Mouse (Mus musculus) midbrain, postnatal 0 days (tissue): Measurements from ENCODE around the gene Shpk. TPM values are rescaled to one million over a fixed set of nuclear protein-coding genes. Genes with fewer than 3 reads are reported as not detected.
A peak's percentile ranks its signal among the peaks of the same experiment; 100 is the strongest.

Experiments used
- ATAC-seq: fragments of 200-750 bp; cut with Nextera tagmentation; 2 replicates; pipeline ENCODE4 v1.8.0; 2017; ENCODE audit warnings: moderate number of reproducible peaks, mild to moderate bottlenecking, moderate TSS enrichment, moderate library complexity; ENCODE audit not compliant: low FRiP score
- DNase-seq: peaks from one replicate; pipeline ENCODE4 v3.0.0-alpha.2; 2015; ENCODE audit warnings: low spot score
- H3K27ac ChIP-seq: fragments of 300-500 bp; sonication (generic); 2 replicates; pipeline ENCODE4 v1.5.1; 2014; ENCODE audit warnings: low read depth, mild to moderate bottlenecking, low read length, mixed read lengths
- H3K27me3 ChIP-seq: fragments of 300-500 bp; sonication (generic); 2 replicates; pipeline ENCODE4 v1.6.1; 2014; ENCODE audit warnings: low read length, control low read depth, mixed read lengths; ENCODE audit not compliant: insufficient read depth
- H3K36me3 ChIP-seq: fragments of 300-500 bp; sonication (generic); 2 replicates; pipeline ENCODE4 v1.6.1; 2014; ENCODE audit warnings: low read length, control low read depth, mixed read lengths; ENCODE audit not compliant: insufficient read depth
- H3K4me1 ChIP-seq: fragments of 300-500 bp; sonication (generic); 2 replicates; pipeline ENCODE4 v1.6.1; 2014; ENCODE audit warnings: mild to moderate bottlenecking, control low read depth, antibody characterized with exemption, low read length, mixed read lengths; ENCODE audit not compliant: insufficient read depth
- H3K4me2 ChIP-seq: fragments of 300-500 bp; sonication (generic); 2 replicates; pipeline ENCODE4 v1.6.1; 2014; ENCODE audit warnings: low read depth, mild to moderate bottlenecking, low read length, mixed read lengths; ENCODE audit not compliant: poor library complexity, severe bottlenecking
- H3K4me3 ChIP-seq: fragments of 300-500 bp; sonication (generic); 2 replicates; pipeline ENCODE4 v1.5.1; 2014; ENCODE audit warnings: low read depth, mild to moderate bottlenecking, low read length, moderate library complexity
- H3K9ac ChIP-seq: fragments of 300-500 bp; sonication (generic); replicated peaks from 2 replicates; pipeline ENCODE4 v1.6.1; 2014; ENCODE audit warnings: mild to moderate bottlenecking, low read length, moderate library complexity, mixed read lengths; ENCODE audit not compliant: poor library complexity, severe bottlenecking
- H3K9me3 ChIP-seq: fragments of 300-500 bp; sonication (generic); 2 replicates; pipeline ENCODE4 v1.6.1; 2016; ENCODE audit warnings: low read length, control low read depth
- CTCF ChIP-seq: IDR thresholded peaks from 2 replicates; pipeline ENCODE4 v1.5.1; 2016; ENCODE audit warnings: antibody characterized with exemption, mild to moderate bottlenecking
- WGBS: fragments of 180-500 bp; shearing (Covaris S2); extraction: QIAGEN DNeasy Blood & Tissue Kit; methylation state at CpG from one replicate; pipeline ENCODE4 v1.1.7; 2014; 5-methylcytosine and 5-hydroxymethylcytosine counted together
- polyA plus RNA-seq: library from polyadenylated mRNA; unstranded; fragments of >200 nt; fragmentation: Nextera tagmentation; extraction: Ambion mirVana; gene quantifications from 2 replicates; pipeline ENCODE4 v1.2.1, GENCODE M21; 2015
- total RNA-seq: library from RNA; depleted of rRNA; stranded (reverse); fragments of >200 nt; gene quantifications from 2 replicates; pipeline ENCODE4 v1.2.3, GENCODE M21; 2014; rRNA removed

The Shpk gene
- 2.2 and 2.7 TPM in 2 replicates for total RNA-seq
- polyA plus RNA-seq, result 2.2 and 2.3 TPM in 2 replicates

DNA sequence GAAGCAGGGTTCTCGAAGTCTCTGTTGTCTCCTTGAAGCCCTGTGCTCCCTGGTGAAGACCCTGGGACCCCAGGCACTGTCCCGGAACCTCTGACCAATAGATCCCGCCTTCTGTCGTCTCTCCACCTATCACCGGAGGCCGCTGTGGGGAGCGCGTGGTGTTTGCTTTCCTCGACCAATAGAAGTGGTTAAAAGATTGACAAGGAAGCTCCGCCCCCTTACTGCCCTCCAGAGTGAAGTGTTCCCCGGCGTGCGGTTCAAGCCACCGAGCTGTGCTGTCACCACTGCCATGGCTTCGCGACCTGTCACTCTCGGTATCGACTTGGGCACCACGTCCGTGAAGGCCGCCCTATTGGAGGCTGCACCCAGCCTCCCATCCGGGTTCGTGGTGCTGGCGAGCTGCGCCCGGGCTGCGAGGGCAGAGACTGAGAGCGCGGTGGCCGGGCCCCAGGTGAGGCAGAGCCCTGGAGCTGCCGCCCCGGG is at the start of gene Shpk:
Shpk (plus strand) TSS at position 231 of the 483 bp plus-strand sequence.
- H3K4me1 ChIP-seq, result peaks cover 11% of the 10 kb centered on the region; the same call in 1 of the 2 replicates
- peak; percentile 97 for DNase-seq
- under 1% methylated on average over 32 of the region's 32 CpGs for WGBS
- TF ChIP-seq CTCF, result peak; percentile 25; the same call in 1 of the 2 replicates
- H3K36me3 ChIP-seq, result peaks cover 4% of the 10 kb centered on the region
- H3K4me2 ChIP-seq, result peak within 1 kb of the TSS; percentile 88
- no peaks in the 10 kb centered on the region for H3K9me3 ChIP-seq
- H3K27ac ChIP-seq, result peak within 1 kb of the TSS; percentile 66
- H3K4me3 ChIP-seq, result peak within 1 kb of the TSS; percentile 77
- H3K9ac ChIP-seq, result peak within 1 kb of the TSS; percentile 77
- ATAC-seq, result peak; percentile 98
- no peaks in the 10 kb centered on the region for H3K27me3 ChIP-seq

DNA sequence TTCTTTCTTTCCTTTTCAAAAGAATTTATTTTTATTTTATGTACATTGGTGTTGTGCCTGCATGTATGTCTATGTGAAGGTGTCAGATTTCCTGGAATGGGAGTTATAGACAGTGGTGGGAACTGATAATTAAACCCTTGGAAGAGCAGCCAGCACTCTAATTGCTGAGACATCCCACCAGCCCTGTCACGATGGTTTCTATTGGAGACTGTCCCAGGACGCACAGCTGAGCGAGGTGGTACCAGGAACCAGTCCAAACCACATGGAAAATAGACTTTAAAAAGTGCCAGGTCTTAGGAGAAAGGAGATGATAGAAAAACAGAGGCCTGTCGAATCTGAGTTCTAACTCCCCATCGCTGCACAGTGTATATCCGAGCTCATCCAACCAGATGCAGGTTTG is 44.2 kb upstream of the Shpk start:
- Histone ChIP-seq H3K27ac (no peak overlapping the region), H3K4me1 (no peaks in the 10 kb centered on the region), H3K4me2 (no peak overlapping the region), H3K36me3 (no peaks in the 10 kb centered on the region), H3K4me3 (no peak overlapping the region), H3K9me3 (no peaks in the 10 kb centered on the region), H3K27me3 (no peaks in the 10 kb centered on the region), H3K9ac (no peak overlapping the region)
- TF ChIP-seq CTCF, result no peak
- DNase-seq (no peak), ATAC-seq (no peak)
- WGBS, result 75% methylated on average over 6 of the region's 6 CpGs

DNA sequence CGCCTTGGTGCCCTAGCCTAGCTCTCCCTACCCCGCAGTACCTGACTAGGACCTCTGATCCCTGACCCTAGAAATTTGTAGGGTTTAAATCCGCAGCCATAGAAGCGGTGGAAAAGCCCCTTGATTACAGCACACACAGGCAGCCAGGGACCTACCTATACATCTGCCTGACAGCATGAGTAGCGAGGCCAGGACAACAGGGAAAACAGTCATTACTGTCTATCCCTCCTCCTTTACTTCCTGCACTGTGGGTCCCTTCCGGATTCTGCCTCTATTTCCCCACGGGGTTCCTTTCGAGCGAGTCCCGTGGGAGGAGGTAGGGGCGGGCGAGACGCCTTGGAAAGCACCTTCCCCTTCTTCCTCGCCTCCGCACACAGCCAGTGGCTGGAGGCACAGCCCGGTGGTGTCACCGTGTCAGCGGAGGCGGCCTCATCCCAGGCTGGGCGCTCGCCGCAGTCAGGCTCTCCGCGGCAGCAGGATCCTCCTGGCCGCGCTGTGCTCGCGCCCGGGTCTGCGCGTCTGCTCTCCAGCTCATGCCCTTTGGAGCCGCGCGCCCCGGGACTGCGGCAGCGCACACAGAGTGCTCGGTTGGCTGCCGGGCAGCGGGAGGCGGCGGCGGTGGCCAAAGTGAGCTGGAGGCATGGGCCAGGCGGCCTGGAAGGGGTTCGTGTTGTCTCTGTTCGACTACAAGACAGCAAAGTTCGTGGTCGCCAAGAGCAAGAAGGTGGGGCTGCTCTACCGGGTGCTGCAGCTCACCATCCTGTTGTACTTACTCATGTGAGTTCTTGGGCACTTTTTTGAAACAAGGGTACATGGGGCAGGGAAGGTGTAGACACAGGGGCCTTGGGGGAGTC is 39.1 kb upstream of the Shpk start, which contains the start of gene P2rx5:
P2rx5 (plus strand) TSS at position 465 of the 854 bp plus-strand sequence.
- Histone ChIP-seq H3K27ac (no peak within 1 kb of the TSS), H3K4me1 (no peaks in the 10 kb centered on the region), H3K27me3 (peaks cover 11% of the 10 kb centered on the region), H3K4me2 (peak within 1 kb of the TSS; percentile 66), H3K9me3 (no peaks in the 10 kb centered on the region), H3K36me3 (no peaks in the 10 kb centered on the region), H3K4me3 (peak within 1 kb of the TSS; percentile 35), H3K9ac (peak within 1 kb of the TSS; percentile 52)
- WGBS, result 4% methylated on average over 49 of the region's 49 CpGs
- TF ChIP-seq CTCF, result no peak
- ATAC-seq, result no peak
- peak; percentile 34 for DNase-seq

DNA sequence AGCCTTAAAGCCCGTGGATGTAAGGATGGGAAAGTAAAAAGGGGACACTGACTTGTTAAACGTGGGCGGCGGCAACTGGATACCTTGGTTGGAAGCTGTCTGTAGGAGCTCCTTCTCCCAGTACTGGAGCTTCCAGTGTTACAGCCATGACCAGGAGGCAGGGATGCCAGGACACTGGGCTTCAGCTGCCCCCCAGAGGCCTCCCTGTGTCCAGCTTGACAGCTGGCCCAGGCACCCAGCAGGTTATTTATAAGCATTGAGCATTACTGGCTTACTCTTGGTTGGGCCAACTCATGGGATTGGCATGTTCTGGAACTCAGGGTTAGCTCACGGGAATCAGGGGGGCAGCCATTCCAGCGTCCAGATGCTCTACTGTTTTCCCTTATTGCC is 38.5 kb upstream of the Shpk start:
- Histone ChIP-seq H3K4me1 (no peaks in the 10 kb centered on the region), H3K9ac (no peak overlapping the region), H3K4me3 (peak overlapping the region; percentile 35), H3K4me2 (peak overlapping the region; percentile 66), H3K36me3 (no peaks in the 10 kb centered on the region), H3K9me3 (no peaks in the 10 kb centered on the region), H3K27ac (no peak overlapping the region), H3K27me3 (peaks cover 11% of the 10 kb centered on the region)
- TF ChIP-seq CTCF, result no peak
- ATAC-seq (no peak), DNase-seq (no peak)
- 27% methylated on average over 6 of the region's 6 CpGs for WGBS

DNA sequence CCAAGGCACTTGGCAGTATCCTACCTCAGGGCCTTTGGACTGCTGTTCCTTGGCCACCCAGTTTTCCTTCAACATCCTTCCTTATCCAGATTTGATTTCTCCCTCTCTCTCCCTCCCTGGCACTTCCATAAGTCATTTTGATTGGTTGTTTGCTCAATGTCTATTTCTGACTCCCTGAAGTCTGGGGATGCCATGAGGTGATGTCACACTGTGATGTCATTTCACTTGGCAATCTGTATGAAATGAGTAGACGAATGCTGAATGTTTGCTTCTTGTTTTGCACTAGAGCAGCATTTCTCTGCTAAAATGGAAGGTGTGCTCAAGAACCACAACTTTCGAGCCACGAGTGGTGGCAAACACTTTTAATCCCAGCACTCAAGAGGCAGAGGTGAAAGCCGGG is 37.6 kb upstream of the Shpk start:
- no peak overlapping the region for H3K9ac ChIP-seq
- no peaks in the 10 kb centered on the region for H3K36me3 ChIP-seq
- TF ChIP-seq CTCF, result no peak
- peaks cover 11% of the 10 kb centered on the region for H3K27me3 ChIP-seq
- no peak for DNase-seq
- no peak overlapping the region for H3K4me2 ChIP-seq
- WGBS, result 89% methylated on average over 4 of the region's 4 CpGs
- no peaks in the 10 kb centered on the region for H3K9me3 ChIP-seq
- H3K4me1 ChIP-seq, result no peaks in the 10 kb centered on the region
- no peak overlapping the region for H3K27ac ChIP-seq
- ATAC-seq, result no peak
- H3K4me3 ChIP-seq, result no peak overlapping the region

DNA sequence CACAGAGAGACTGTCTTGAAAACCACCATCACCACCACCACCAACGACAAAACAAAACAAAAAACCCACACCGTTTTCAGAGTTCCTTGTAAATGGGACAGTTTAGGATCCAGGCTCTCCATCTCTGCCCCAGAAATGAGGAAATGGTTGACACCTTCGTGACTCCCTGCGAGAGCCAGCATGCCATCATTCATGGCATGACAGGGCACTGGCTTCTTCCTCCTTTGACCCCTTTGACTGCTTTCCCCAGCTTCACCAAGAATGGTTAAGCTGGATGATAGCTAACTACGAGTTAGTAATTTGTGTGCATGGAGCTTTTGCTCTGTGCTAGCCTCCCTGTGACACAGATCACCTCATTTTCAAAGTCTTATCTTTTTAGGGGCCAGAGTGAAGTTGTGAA is 37.0 kb upstream of the Shpk start:
- Histone ChIP-seq H3K9ac (no peak overlapping the region), H3K4me2 (no peak overlapping the region), H3K27me3 (peaks cover 11% of the 10 kb centered on the region), H3K4me3 (no peak overlapping the region), H3K36me3 (no peaks in the 10 kb centered on the region), H3K9me3 (no peaks in the 10 kb centered on the region), H3K27ac (no peak overlapping the region), H3K4me1 (no peaks in the 10 kb centered on the region)
- TF ChIP-seq CTCF, result no peak
- 85% methylated on average over 5 of the region's 5 CpGs for WGBS
- ATAC-seq (no peak), DNase-seq (no peak)
